Mouse (Mus musculus) layer of hippocampus, adult 9-10 months (tissue): ENCODE measurements around the gene Ttc30a1.

Experiments used
- DNase-seq: peaks from one replicate; pipeline ENCODE4 v3.0.0; 2022; ENCODE audit warnings: low spot score

The Ttc30a1 gene

GRCm38 (mm10) chr2:75930941-75931340 is 50.8 kb downstream of the Ttc30a1 start:
- no peak for DNase-seq

GRCm38 (mm10) chr2:75929786-75930444 is 51.9 kb downstream of the Ttc30a1 start:
- DNase-seq: no peak

- DNase-seq: no peak
Measured at GRCm38 (mm10) chr2:75929141-75929540, 52.6 kb downstream of the Ttc30a1 start.
